Mouse (Mus musculus): ENCODE results near the gene Decr2. TPM values are rescaled to one million over a fixed set of nuclear protein-coding genes. Genes with fewer than 3 reads are reported as not detected.

The Decr2 gene
- polyA plus RNA-seq, 1 experiment from 2014 or later = 25.0 TPM

- Histone ChIP-seq H3K27me3 (ENCODE audit: insufficient read depth, low read length) (no peaks in the 10 kb centered on the region), H3K4me1 (ENCODE audit: insufficient read depth) (no peaks in the 10 kb centered on the region), H3K36me3 (ENCODE audit: insufficient read depth) (peaks cover 65% of the 10 kb centered on the region), H3K27ac (ENCODE audit: low read depth) (no peak overlapping the region), H3K4me2 (no peak overlapping the region), H3K4me3 (ENCODE audit: low read depth, low read length) (no peak overlapping the region), H3K9ac (no peak overlapping the region), H3K9me3 (ENCODE audit: low read depth, low read length) (no peaks in the 10 kb centered on the region)
- no peak for TF ChIP-seq CTCF (IDR thresholded peaks at IDR 0.05; ENCODE audit: low read depth)
- DNase-seq = no peak
- 82% methylated on average over 18 of the region's 18 CpGs for WGBS
- ATAC-seq (ENCODE audit: insufficient read depth) = no peak
Measured at GRCm38 (mm10) chr17:26131062-26131732, 41.1 kb upstream of the Decr2 start.

- DNase-seq (no peak), ATAC-seq (ENCODE audit: insufficient read depth) (no peak)
- Histone ChIP-seq H3K36me3 (ENCODE audit: insufficient read depth) (peaks cover 43% of the 10 kb centered on the region), H3K4me1 (ENCODE audit: insufficient read depth) (0 out of 2 replicates have a peak, but pooled peaks cover 6% of the 10 kb centered on the region), H3K27me3 (ENCODE audit: insufficient read depth, low read length) (no peaks in the 10 kb centered on the region), H3K27ac (ENCODE audit: low read depth) (no peak overlapping the region), H3K4me2 (no peak overlapping the region), H3K4me3 (ENCODE audit: low read depth, low read length) (no peak overlapping the region), H3K9me3 (ENCODE audit: low read depth, low read length) (no peaks in the 10 kb centered on the region), H3K9ac (no peak overlapping the region)
- no peak for TF ChIP-seq CTCF (IDR thresholded peaks at IDR 0.05; ENCODE audit: low read depth)
- 85% methylated on average over 10 of the region's 10 CpGs for WGBS
Measured at GRCm38 (mm10) chr17:26125226-26125625, 35.1 kb upstream of the Decr2 start.

- Histone ChIP-seq H3K4me1 (ENCODE audit: insufficient read depth) (0 out of 2 replicates have a peak, but pooled peaks cover 6% of the 10 kb centered on the region), H3K4me2 (peak overlapping the region; percentile 93), H3K4me3 (ENCODE audit: low read depth, low read length) (peak overlapping the region; percentile 90), H3K9me3 (ENCODE audit: low read depth, low read length) (no peaks in the 10 kb centered on the region), H3K27me3 (ENCODE audit: insufficient read depth, low read length) (0 out of 2 replicates have a peak, but pooled peaks cover under 1% of the 10 kb centered on the region), H3K9ac (peak overlapping the region; percentile 77), H3K36me3 (ENCODE audit: insufficient read depth) (peaks cover 37% of the 10 kb centered on the region), H3K27ac (ENCODE audit: low read depth) (no peak overlapping the region)
- DNase-seq (no peak), ATAC-seq (ENCODE audit: insufficient read depth) (no peak)
- WGBS = 77% methylated on average over 7 of the region's 7 CpGs
- no peak for TF ChIP-seq CTCF (IDR thresholded peaks at IDR 0.05; ENCODE audit: low read depth)
Measured at GRCm38 (mm10) chr17:26124560-26124959, 34.4 kb upstream of the Decr2 start.

- H3K4me1 ChIP-seq (ENCODE audit: insufficient read depth) = 0 out of 2 replicates have a peak, but pooled peaks cover 6% of the 10 kb centered on the region
- H3K4me3 ChIP-seq (ENCODE audit: low read depth, low read length) = peak within 1 kb of the TSS; percentile 90
- DNase-seq (peak; percentile 99), ATAC-seq (ENCODE audit: insufficient read depth) (peak; percentile 81)
- peak within 1 kb of the TSS; percentile 77 for H3K9ac ChIP-seq
- peaks cover 26% of the 10 kb centered on the region for H3K36me3 ChIP-seq (ENCODE audit: insufficient read depth)
- 0 out of 2 replicates have a peak, but pooled peaks cover 5% of the 10 kb centered on the region for H3K27me3 ChIP-seq (ENCODE audit: insufficient read depth, low read length)
- peak within 1 kb of the TSS; percentile 93 for H3K4me2 ChIP-seq
- H3K9me3 ChIP-seq (ENCODE audit: low read depth, low read length) = no peaks in the 10 kb centered on the region
- TF ChIP-seq CTCF (IDR thresholded peaks at IDR 0.05; ENCODE audit: low read depth) = no peak
- 0% methylated on average over 32 of the region's 32 CpGs for WGBS
- 0 out of 2 replicates have a peak within 1 kb of the TSS, but pooled peaks have one; percentile 30 for H3K27ac ChIP-seq (ENCODE audit: low read depth)
Measured at GRCm38 (mm10) chr17:26123267-26123684, 33.1 kb upstream of the Decr2 start, which contains the start of gene Mrpl28. TSS of gene Mrpl28 (plus strand) at chr17:26123500.

- H3K4me3 ChIP-seq (ENCODE audit: low read depth, low read length) = no peak overlapping the region
- no peak for TF ChIP-seq CTCF (IDR thresholded peaks at IDR 0.05; ENCODE audit: low read depth)
Measured at GRCm38 (mm10) chr17:26122431-26123140, 32.4 kb upstream of the Decr2 start.

GRCm38 (mm10) chr17:26119766-26120710, 29.9 kb upstream of the Decr2 start:
- TF ChIP-seq CTCF (IDR thresholded peaks at IDR 0.05; ENCODE audit: low read depth) = peak; percentile 89
- Histone ChIP-seq H3K27ac (ENCODE audit: low read depth) (no peak overlapping the region), H3K27me3 (ENCODE audit: insufficient read depth, low read length) (peaks cover 26% of the 10 kb centered on the region), H3K36me3 (ENCODE audit: insufficient read depth) (no peaks in the 10 kb centered on the region), H3K9me3 (ENCODE audit: low read depth, low read length) (no peaks in the 10 kb centered on the region), H3K9ac (no peak overlapping the region), H3K4me3 (ENCODE audit: low read depth, low read length) (no peak overlapping the region), H3K4me2 (0 out of 2 replicates have a peak overlapping the region, but pooled peaks have one; percentile 15), H3K4me1 (ENCODE audit: insufficient read depth) (0 out of 2 replicates have a peak, but pooled peaks cover 6% of the 10 kb centered on the region)
- ATAC-seq (ENCODE audit: insufficient read depth) (peak; percentile 57), DNase-seq (peak; percentile 85)
- WGBS = 41% methylated on average over 33 of the region's 33 CpGs

More at GRCm38 (mm10) chr17:26122431-26123140, 32.4 kb upstream of the Decr2 start:
- Histone ChIP-seq H3K36me3 (ENCODE audit: insufficient read depth) (peaks cover 19% of the 10 kb centered on the region; the same call in 1 of the 2 replicates), H3K9ac (no peak overlapping the region), H3K4me1 (ENCODE audit: insufficient read depth) (0 out of 2 replicates have a peak, but pooled peaks cover 6% of the 10 kb centered on the region), H3K4me2 (no peak overlapping the region), H3K27ac (ENCODE audit: low read depth) (no peak overlapping the region), H3K9me3 (ENCODE audit: low read depth, low read length) (no peaks in the 10 kb centered on the region), H3K27me3 (ENCODE audit: insufficient read depth, low read length) (peaks cover 9% of the 10 kb centered on the region; the same call in 1 of the 2 replicates)
- 49% methylated on average over 5 of the region's 5 CpGs for WGBS
- DNase-seq = no peak
- no peak for ATAC-seq (ENCODE audit: insufficient read depth)

Measured in lung, embryonic 14.5 days (tissue).